Mouse (Mus musculus) kidney, adult 9 months (tissue): ENCODE measurements around the gene Akr1e1.
"Not testable (repeated sequence)": the region's sequence is repeated elsewhere in the genome, so short reads cannot be mapped to it uniquely, and the experiment has no call there.

ENCODE experiments used
- DNase-seq: peaks from one replicate; pipeline ENCODE4 v3.0.0; 2022

Akr1e1 gene

DNA sequence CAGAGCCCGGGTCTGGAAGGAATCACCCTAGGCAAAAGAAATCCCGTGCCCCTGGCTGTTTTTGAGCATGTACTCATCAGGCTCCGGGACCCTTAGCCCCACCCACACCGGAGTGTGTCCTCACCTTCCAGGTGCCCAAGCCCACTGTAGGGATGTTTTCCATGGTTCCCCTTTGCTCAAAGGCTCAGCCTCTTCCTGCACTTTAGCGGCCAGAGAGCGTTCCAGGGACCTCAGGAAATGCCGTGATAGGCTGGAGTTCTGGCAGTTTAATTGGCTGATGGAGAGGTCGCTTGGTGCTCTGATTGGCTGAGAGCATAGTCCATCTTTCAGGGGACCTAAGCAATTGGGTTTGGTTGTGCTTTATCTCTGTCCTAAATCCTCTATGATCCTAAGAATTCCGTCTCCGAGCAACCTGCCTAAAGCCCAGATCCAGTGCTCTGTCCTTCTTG lies at the start of gene Akr1e1:
TSS of gene Akr1e1 (minus strand) at position 214 of the 449 bp plus-strand sequence.
- peak; percentile 97 for DNase-seq

- no peak for DNase-seq
Observed at GRCm38 (mm10) chr13:4658346-4658745, 49.4 kb upstream of the Akr1e1 start.

DNA sequence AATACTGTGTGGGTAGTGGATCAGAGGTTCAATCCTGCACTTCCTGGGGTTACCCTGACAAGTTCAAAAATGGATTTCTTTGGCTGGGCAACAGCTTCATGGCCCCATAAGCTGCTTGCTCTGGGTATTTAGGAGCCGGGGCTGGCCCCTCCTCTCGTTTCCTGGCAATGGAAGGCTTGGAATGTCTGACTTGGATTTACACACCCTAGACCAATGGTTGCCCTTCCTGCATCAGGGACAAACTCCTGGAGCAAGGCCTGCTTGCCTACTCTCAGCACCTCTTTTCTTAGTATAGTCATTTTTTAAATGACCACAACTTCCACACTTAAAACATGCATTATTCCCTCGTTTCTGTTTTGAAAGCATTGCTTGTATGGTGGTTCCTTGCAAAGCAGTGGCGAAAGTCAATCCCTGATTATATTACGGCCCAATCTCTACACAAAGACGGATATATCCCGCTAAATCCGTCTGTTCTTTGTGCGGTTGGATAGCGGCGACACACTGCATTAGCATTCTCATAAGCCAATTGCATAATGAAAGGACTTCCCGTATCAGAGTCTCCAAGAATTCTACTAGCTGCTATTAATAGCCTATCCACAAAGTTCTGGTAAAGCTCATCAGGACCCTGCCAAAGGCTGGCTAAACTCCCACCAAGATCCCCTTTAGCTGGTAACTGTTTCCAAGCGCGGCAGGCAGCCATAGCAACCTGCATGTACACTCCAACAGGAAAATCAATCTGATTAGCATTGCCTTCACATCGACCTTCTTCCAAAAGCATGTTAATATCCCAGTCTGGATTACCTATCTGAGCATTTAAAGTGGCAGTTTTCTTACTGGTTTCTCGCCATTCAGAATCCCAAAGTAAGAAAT lies 47.5 kb upstream of the Akr1e1 start:
- DNase-seq, result no peak

DNA sequence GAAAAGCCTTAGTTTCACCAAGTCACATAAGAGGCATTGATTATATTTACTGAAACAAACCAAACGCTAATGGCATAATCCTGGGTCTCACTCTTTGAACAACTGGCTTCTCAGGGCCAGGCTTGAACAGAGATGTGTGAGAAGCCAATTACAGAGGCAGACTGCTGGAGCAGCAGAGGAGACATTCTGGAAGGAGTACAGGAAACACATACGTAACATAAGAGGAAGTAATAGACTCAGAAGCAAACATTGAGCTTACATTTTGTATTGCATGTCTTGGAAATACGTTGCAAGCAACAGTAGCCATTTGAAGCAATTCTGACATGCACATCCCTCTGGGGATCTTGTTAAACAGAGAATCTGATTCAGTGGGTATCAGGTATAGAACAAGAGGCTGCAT lies 41.2 kb upstream of the Akr1e1 start:
- DNase-seq, result no peak

DNA sequence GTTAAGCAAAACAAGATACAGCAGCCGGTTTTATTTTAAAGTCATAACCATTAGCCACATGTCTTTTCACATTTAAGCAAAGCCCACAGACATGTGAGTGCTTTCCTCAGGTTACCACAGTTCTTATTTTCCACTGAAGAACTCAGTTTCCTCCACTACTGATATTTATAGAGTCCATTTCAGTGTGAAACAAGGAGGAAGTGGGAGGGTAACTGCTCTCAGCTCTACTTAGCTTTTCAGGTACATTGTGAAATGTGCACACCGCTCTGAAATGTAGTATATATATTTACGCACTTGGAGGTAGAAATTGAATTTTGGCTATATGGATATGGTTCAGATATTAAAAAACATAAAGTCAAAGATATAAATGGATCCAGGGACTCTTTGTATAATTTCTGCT lies 36.3 kb upstream of the Akr1e1 start:
- no peak for DNase-seq

DNA sequence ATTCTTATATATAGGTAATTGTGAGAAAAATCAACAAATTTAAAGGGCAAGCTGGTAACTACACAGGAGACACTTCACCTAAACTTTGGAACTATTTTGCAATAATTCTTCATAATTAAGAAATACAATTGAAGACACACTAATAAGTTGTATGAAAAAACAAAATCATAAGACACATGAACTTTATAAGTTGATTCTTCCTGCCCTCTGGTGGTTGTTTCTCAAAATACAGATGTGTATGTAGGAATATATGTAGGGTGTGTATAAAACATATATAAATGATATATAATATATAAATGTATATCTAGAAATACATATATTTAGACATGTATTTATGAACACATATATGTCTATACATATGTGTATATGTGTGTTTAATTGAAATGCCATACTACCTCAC lies 1.9 kb upstream of the Akr1e1 start:
- DNase-seq, result peak; percentile 52

GRCm38 (mm10) chr13:4608530-4608929 lies 444 bp downstream of the Akr1e1 start:
- DNase-seq, result no peak

GRCm38 (mm10) chr13:4606821-4607220 lies 2.2 kb downstream of the Akr1e1 start:
- peak; percentile 87 for DNase-seq

- not testable (repeated sequence) for DNase-seq
Observed at GRCm38 (mm10) chr13:4603431-4603830, 5.5 kb downstream of the Akr1e1 start.

GRCm38 (mm10) chr13:4576921-4577320 lies 32.1 kb downstream of the Akr1e1 start:
- DNase-seq, result peak; percentile 69

- peak; percentile 89 for DNase-seq
Observed at GRCm38 (mm10) chr13:4573871-4574270, 35.1 kb downstream of the Akr1e1 start, which contains the start of gene Akr1c21. Akr1c21 (plus strand) TSS chr13:4574075.

GRCm38 (mm10) chr13:4565996-4566395 lies 43.0 kb downstream of the Akr1e1 start:
- no peak for DNase-seq

DNA sequence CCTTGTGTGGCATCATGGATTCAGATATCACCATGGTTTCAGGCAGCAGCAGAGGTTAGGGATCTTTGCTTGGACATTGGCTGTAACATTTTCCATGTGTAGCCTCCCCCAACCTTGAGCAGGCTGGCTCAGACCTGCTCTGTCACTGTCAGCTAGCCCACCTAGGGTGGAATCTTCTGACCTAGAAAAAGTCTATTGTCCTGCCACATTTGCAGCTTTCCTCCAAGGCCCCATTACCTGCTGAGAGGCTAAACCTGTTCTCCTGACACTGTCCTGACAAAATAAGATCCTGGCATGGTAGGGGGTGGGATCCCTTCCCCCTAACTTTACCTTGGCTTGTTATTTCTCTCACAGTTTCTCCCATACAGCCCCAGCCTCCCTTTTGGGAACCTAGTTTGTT lies 48.5 kb downstream of the Akr1e1 start:
- no peak for DNase-seq

GRCm38 (mm10) chr13:4559143-4559542 lies 49.8 kb downstream of the Akr1e1 start:
- no peak for DNase-seq
